Mouse (Mus musculus) C2C12 (cell line): ENCODE data around the gene Gm29776.

ENCODE experiments used
- CTCF ChIP-seq: IDR thresholded peaks from one replicate; pipeline ENCODE4 v1.5.1; 2011; ENCODE audit not compliant: control insufficient read depth, insufficient read depth, insufficient read length
- MYOD1 ChIP-seq: IDR thresholded peaks from one replicate; pipeline ENCODE4 v1.6.1; 2011; ENCODE audit warnings: low read depth; ENCODE audit not compliant: control insufficient read depth, insufficient read length
- USF1 ChIP-seq: IDR thresholded peaks from one replicate; pipeline ENCODE4 v1.6.1; 2011; ENCODE audit warnings: low read depth, mild to moderate bottlenecking, control low read depth, moderate library complexity

DNA sequence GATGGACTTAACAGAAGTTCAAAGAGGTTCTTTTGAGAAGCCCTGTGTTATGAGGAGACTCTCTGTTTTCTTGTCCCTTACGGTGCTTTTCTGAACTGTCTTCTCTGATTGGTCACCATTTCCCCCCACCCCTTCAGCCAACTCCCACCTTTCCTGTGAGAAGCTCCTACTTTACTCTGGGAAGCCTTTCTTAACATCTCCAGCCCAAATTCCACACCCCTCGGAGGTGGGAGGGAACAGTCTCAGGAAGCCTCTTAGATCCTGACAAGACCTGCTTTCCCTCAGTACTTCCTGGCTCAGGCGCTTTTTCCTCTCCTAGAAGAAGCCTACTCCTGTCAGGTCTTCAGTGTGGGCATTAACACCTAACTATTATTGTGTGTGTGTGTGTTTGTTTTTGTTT lies 953 bp upstream of the Gm29776 start:
- no peak for TF ChIP-seq CTCF
- TF ChIP-seq USF1: no peak
- no peak for TF ChIP-seq MYOD1
